Mouse (Mus musculus): ENCODE results near the gene Vcpkmt. TPM values are rescaled to one million over a fixed set of nuclear protein-coding genes. Genes with fewer than 3 reads are reported as not detected.
"Not testable (repeated sequence)": the region's sequence is repeated elsewhere in the genome, so short reads cannot be mapped to it uniquely, and the experiment has no call there.

Vcpkmt gene
- polyA plus RNA-seq (2014; fragmentation: Nextera tagmentation; extraction: Ambion mirVana) = 16.4 and 17.8 TPM in 2 replicates

DNA sequence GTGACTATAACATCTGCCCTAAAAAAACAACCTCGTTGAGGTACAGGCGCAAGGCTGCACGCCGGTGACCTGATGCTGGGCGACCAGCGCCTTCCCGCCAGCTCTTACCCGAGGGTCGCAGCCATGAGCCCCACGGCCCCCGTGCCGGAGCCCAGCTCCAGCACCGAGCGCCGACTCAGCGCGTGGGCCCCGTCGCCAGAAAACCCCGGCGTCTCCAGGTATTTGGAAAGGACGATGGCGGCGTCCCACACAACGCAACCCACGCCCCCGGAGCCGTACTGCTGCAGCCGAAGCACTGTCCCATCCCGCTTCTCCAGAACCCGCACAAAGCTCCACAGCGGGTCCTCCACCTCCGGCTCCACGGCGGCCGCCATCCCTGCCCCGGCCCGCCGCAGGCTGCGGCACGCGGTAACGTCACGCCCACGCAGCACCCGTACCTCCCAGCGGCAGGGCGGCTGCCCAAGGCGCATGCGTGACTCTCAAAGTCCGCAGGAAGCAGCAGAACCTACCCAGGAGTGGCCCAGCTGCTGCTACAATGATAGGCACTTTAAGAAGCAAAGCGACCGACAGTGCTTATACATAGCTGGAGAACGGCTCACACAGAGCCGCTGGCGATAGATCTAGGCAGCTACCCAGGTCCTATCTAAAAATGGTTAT lies at the start of gene Vcpkmt:
TSS of gene Vcpkmt (minus strand) at position 416 of the 657 bp plus-strand sequence.
- peaks cover under 1% of the 10 kb centered on the region; the same call in 1 of the 2 replicates for H3K36me3 ChIP-seq (ENCODE audit: control insufficient read depth, insufficient read depth, low read length)
- peak; percentile 98 for ATAC-seq (ENCODE audit: low FRiP score)

GRCm38 (mm10) chr12:69618590-69618989 lies 35.8 kb upstream of the Vcpkmt start:
- H3K9ac ChIP-seq (ENCODE audit: low read length); H3K4me2 ChIP-seq; H3K36me3 ChIP-seq (ENCODE audit: control insufficient read depth, insufficient read depth, low read length); H3K9me3 ChIP-seq (ENCODE audit: control insufficient read depth, low read length); DNase-seq (ENCODE audit: low spot score, missing footprints); ATAC-seq (ENCODE audit: low FRiP score); H3K4me1 ChIP-seq (ENCODE audit: control insufficient read depth, insufficient read depth, low read length); H3K4me3 ChIP-seq (ENCODE audit: low read depth, low read length); H3K27ac ChIP-seq (ENCODE audit: low read depth, low read length); H3K27me3 ChIP-seq (ENCODE audit: control insufficient read depth, insufficient read depth, low read length): not testable (repeated sequence)
- 94% methylated on average over 5 of the region's 5 CpGs for WGBS

More for the DNA sequence above, at the start of gene Vcpkmt:
- Histone ChIP-seq H3K4me2 (peak within 1 kb of the TSS; percentile 65), H3K27me3 (ENCODE audit: control insufficient read depth, insufficient read depth, low read length) (no peaks in the 10 kb centered on the region), H3K9me3 (ENCODE audit: control insufficient read depth, low read length) (no peaks in the 10 kb centered on the region), H3K9ac (ENCODE audit: low read length) (peak within 1 kb of the TSS; percentile 85), H3K27ac (ENCODE audit: low read depth, low read length) (peak within 1 kb of the TSS; percentile 37; the same call in 1 of the 2 replicates), H3K4me1 (ENCODE audit: control insufficient read depth, insufficient read depth, low read length) (peaks cover 10% of the 10 kb centered on the region; the same call in 1 of the 2 replicates), H3K4me3 (ENCODE audit: low read depth, low read length) (peak within 1 kb of the TSS; percentile 70)
- under 1% methylated on average over 56 of the region's 56 CpGs for WGBS
- peak; percentile 98 for DNase-seq (ENCODE audit: low spot score, missing footprints)

GRCm38 (mm10) chr12:69604367-69604766 lies 21.5 kb upstream of the Vcpkmt start:
- H3K9me3 ChIP-seq (ENCODE audit: control insufficient read depth, low read length) = no peaks in the 10 kb centered on the region
- no peak overlapping the region for H3K4me3 ChIP-seq (ENCODE audit: low read depth, low read length)
- H3K4me2 ChIP-seq = no peak overlapping the region
- no peaks in the 10 kb centered on the region for H3K27me3 ChIP-seq (ENCODE audit: control insufficient read depth, insufficient read depth, low read length)
- no peak overlapping the region for H3K9ac ChIP-seq (ENCODE audit: low read length)
- no peak overlapping the region for H3K27ac ChIP-seq (ENCODE audit: low read depth, low read length)
- 95% methylated on average over 2 of the region's 2 CpGs for WGBS
- no peak for DNase-seq (ENCODE audit: low spot score, missing footprints)
- peaks cover 3% of the 10 kb centered on the region for H3K36me3 ChIP-seq (ENCODE audit: control insufficient read depth, insufficient read depth, low read length)
- no peak for ATAC-seq (ENCODE audit: low FRiP score)
- no peaks in the 10 kb centered on the region for H3K4me1 ChIP-seq (ENCODE audit: control insufficient read depth, insufficient read depth, low read length)

- H3K27ac ChIP-seq (ENCODE audit: low read depth, low read length) = no peak overlapping the region
- H3K36me3 ChIP-seq (ENCODE audit: control insufficient read depth, insufficient read depth, low read length) = no peaks in the 10 kb centered on the region; the same call in 1 of the 2 replicates
- no peak for DNase-seq (ENCODE audit: low spot score, missing footprints)
- H3K4me3 ChIP-seq (ENCODE audit: low read depth, low read length) = no peak overlapping the region
- H3K9me3 ChIP-seq (ENCODE audit: control insufficient read depth, low read length) = no peaks in the 10 kb centered on the region
- H3K4me2 ChIP-seq = no peak overlapping the region
- no peak for ATAC-seq (ENCODE audit: low FRiP score)
- H3K9ac ChIP-seq (ENCODE audit: low read length) = no peak overlapping the region
- no peaks in the 10 kb centered on the region for H3K27me3 ChIP-seq (ENCODE audit: control insufficient read depth, insufficient read depth, low read length)
- H3K4me1 ChIP-seq (ENCODE audit: control insufficient read depth, insufficient read depth, low read length) = no peaks in the 10 kb centered on the region
- 92% methylated on average over 4 of the region's 4 CpGs for WGBS
Measured at GRCm38 (mm10) chr12:69597446-69597845, 14.6 kb upstream of the Vcpkmt start.

- Histone ChIP-seq H3K9ac (ENCODE audit: low read length) (no peak overlapping the region), H3K4me2 (no peak overlapping the region), H3K4me1 (ENCODE audit: control insufficient read depth, insufficient read depth, low read length) (no peaks in the 10 kb centered on the region), H3K9me3 (ENCODE audit: control insufficient read depth, low read length) (no peaks in the 10 kb centered on the region), H3K36me3 (ENCODE audit: control insufficient read depth, insufficient read depth, low read length) (peaks cover 2% of the 10 kb centered on the region; the same call in 1 of the 2 replicates), H3K4me3 (ENCODE audit: low read depth, low read length) (no peak overlapping the region), H3K27ac (ENCODE audit: low read depth, low read length) (no peak overlapping the region), H3K27me3 (ENCODE audit: control insufficient read depth, insufficient read depth, low read length) (no peaks in the 10 kb centered on the region)
- DNase-seq (ENCODE audit: low spot score, missing footprints) = no peak
- no peak for ATAC-seq (ENCODE audit: low FRiP score)
- 86% methylated on average over 5 of the region's 5 CpGs for WGBS
Measured at GRCm38 (mm10) chr12:69593130-69593529, 10.3 kb upstream of the Vcpkmt start.

DNA sequence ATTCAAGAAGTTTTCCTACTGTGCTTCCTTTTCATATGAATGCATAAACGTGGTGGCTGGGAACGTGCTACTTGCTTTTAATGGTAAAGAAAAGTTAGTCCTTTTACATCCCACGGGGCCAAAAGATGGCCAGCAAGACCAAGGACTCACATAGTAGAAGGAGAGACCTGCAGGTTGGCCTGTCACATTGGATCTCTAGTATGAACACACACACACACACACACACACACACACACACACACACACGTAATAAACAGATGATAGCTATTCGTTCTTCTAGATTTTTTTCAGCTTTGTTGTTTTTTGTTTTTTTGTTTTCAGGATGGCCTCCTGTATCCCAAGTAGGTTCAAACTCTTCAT lies 422 bp upstream of the Vcpkmt start:
- Histone ChIP-seq H3K27ac (ENCODE audit: low read depth, low read length) (no peak overlapping the region), H3K36me3 (ENCODE audit: control insufficient read depth, insufficient read depth, low read length) (no peaks in the 10 kb centered on the region; the same call in 1 of the 2 replicates), H3K4me2 (peak overlapping the region; percentile 65), H3K4me1 (ENCODE audit: control insufficient read depth, insufficient read depth, low read length) (peaks cover 10% of the 10 kb centered on the region; the same call in 1 of the 2 replicates), H3K9me3 (ENCODE audit: control insufficient read depth, low read length) (no peaks in the 10 kb centered on the region), H3K27me3 (ENCODE audit: control insufficient read depth, insufficient read depth, low read length) (no peaks in the 10 kb centered on the region), H3K9ac (ENCODE audit: low read length) (peak overlapping the region; percentile 85), H3K4me3 (ENCODE audit: low read depth, low read length) (peak overlapping the region; percentile 70)
- ATAC-seq (ENCODE audit: low FRiP score) (peak; percentile 51), DNase-seq (ENCODE audit: low spot score, missing footprints) (peak; percentile 87)
- 46% methylated on average over 5 of the region's 5 CpGs for WGBS

DNA sequence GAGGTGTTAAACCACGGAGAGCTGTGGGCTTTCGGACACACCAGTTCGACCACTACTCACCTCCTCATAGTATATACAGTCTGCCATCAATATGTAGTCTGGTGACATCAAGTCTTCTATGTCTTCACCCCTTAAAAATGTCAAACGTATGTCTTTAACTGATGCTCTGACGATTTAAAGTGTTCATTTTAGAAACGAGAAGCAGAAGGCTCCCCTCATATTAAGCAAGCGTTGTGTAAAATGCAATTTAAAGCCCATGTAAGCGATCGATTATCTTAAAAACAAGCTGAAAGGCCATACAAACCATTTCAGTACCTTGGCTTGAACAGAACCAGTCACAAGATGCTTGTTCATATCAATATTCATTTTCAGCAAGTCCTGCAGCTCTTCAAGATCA lies 614 bp downstream of the Vcpkmt start:
- Histone ChIP-seq H3K27ac (ENCODE audit: low read depth, low read length) (no peak overlapping the region), H3K9me3 (ENCODE audit: control insufficient read depth, low read length) (no peaks in the 10 kb centered on the region), H3K27me3 (ENCODE audit: control insufficient read depth, insufficient read depth, low read length) (no peaks in the 10 kb centered on the region), H3K4me1 (ENCODE audit: control insufficient read depth, insufficient read depth, low read length) (peaks cover 10% of the 10 kb centered on the region; the same call in 1 of the 2 replicates), H3K4me3 (ENCODE audit: low read depth, low read length) (peak overlapping the region; percentile 70), H3K36me3 (ENCODE audit: control insufficient read depth, insufficient read depth, low read length) (peaks cover 2% of the 10 kb centered on the region; the same call in 1 of the 2 replicates), H3K9ac (ENCODE audit: low read length) (peak overlapping the region; percentile 85), H3K4me2 (peak overlapping the region; percentile 65)
- no peak for DNase-seq (ENCODE audit: low spot score, missing footprints)
- WGBS = 35% methylated on average over 9 of the region's 9 CpGs
- no peak for ATAC-seq (ENCODE audit: low FRiP score)

DNA sequence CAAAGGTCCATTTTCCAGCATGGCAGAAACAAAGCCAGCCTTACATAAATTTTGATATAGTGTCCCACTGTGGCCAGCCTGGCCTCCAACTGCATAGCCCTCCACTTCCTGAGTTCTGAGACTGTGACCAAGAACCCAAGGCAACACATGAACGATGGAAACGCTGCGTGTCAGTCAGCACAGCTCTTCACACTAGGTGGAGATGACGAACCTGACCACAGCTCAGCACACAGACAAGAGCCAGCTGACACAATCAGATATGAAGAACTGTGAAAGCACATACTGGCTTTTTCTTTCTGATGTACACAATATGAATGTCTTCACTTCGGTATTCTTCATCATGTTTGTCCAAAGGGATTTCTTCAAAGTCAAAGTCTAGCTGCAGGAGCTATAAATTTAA lies 3.2 kb downstream of the Vcpkmt start:
- no peak overlapping the region for H3K9ac ChIP-seq (ENCODE audit: low read length)
- H3K9me3 ChIP-seq (ENCODE audit: control insufficient read depth, low read length) = no peaks in the 10 kb centered on the region
- peaks cover 10% of the 10 kb centered on the region; the same call in 1 of the 2 replicates for H3K4me1 ChIP-seq (ENCODE audit: control insufficient read depth, insufficient read depth, low read length)
- H3K36me3 ChIP-seq (ENCODE audit: control insufficient read depth, insufficient read depth, low read length) = peaks cover 2% of the 10 kb centered on the region; the same call in 1 of the 2 replicates
- H3K4me2 ChIP-seq = no peak overlapping the region
- H3K27ac ChIP-seq (ENCODE audit: low read depth, low read length) = no peak overlapping the region
- WGBS = 94% methylated on average over 5 of the region's 5 CpGs
- no peaks in the 10 kb centered on the region for H3K27me3 ChIP-seq (ENCODE audit: control insufficient read depth, insufficient read depth, low read length)
- DNase-seq (ENCODE audit: low spot score, missing footprints) (no peak), ATAC-seq (ENCODE audit: low FRiP score) (no peak)
- no peak overlapping the region for H3K4me3 ChIP-seq (ENCODE audit: low read depth, low read length)

- WGBS = 85% methylated on average over 9 of the region's 9 CpGs
- Histone ChIP-seq H3K4me1 (ENCODE audit: control insufficient read depth, insufficient read depth, low read length) (no peaks in the 10 kb centered on the region), H3K27ac (ENCODE audit: low read depth, low read length) (no peak overlapping the region), H3K27me3 (ENCODE audit: control insufficient read depth, insufficient read depth, low read length) (no peaks in the 10 kb centered on the region), H3K36me3 (ENCODE audit: control insufficient read depth, insufficient read depth, low read length) (peaks cover 2% of the 10 kb centered on the region; the same call in 1 of the 2 replicates), H3K4me3 (ENCODE audit: low read depth, low read length) (no peak overlapping the region), H3K9ac (ENCODE audit: low read length) (no peak overlapping the region), H3K4me2 (no peak overlapping the region), H3K9me3 (ENCODE audit: control insufficient read depth, low read length) (no peaks in the 10 kb centered on the region)
- no peak for ATAC-seq (ENCODE audit: low FRiP score)
- no peak for DNase-seq (ENCODE audit: low spot score, missing footprints)
Measured at GRCm38 (mm10) chr12:69576120-69576627, 6.7 kb downstream of the Vcpkmt start.

Measured in midbrain, embryonic 11.5 days (tissue).